Mouse (Mus musculus): ENCODE results near the gene Zfp58.
"Not testable (repeated sequence)": the region's sequence is repeated elsewhere in the genome, so short reads cannot be mapped to it uniquely, and the experiment has no call there.

Gene Zfp58

DNA sequence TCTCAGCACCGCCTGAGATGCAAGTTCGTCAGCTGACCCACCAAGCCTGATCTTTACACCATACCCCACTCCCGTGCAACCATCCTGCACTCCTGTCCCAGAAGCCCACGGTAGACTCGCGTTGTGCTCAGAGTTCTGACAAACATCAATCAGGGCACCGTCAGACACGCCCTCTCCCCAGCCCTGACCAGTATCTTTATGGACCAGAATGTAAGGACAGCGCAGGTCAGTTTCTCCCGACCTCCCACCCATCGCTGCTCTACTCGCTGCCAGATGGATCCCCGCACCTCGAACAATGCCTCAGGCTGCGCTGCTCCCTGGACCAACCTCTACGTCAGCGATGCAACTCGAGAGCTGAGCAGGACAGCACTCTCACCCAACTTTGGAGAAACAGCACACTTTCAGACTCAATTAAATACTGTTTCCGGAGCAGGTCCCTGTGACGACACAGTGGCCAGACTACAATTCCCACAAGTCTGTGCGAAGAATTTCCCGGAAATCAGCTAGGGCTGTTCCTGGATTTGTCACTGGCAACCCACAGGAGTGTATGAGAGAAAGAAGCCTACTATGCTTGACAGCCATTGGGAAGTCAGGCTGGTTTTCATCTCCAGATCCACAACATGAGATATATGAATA, at the start of gene Zfp58:
Zfp58 (minus strand) TSS at position 472 of the 636 bp plus-strand sequence.
- peak; percentile 91 for DNase-seq

DNA sequence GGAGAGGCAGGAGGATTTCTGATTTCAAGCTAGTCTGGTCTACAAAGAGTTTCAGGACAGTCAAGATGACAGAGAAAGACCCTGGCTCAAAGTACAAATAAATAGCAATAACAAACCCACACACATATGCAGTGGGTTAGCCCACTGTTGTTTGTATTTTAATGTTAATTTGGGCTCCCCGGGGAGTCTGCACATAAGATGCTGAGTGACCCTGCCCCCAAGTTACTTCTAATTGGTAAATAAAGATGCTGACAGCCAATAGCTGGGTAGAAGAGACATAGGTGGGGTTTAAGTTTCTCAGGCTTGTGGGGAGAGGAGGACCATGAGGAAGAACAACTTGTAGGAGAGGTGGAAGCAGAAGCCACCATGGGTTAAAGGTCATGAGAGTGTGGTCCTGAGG, 45.6 kb upstream of the Zfp58 start:
- DNase-seq, result no peak

DNA sequence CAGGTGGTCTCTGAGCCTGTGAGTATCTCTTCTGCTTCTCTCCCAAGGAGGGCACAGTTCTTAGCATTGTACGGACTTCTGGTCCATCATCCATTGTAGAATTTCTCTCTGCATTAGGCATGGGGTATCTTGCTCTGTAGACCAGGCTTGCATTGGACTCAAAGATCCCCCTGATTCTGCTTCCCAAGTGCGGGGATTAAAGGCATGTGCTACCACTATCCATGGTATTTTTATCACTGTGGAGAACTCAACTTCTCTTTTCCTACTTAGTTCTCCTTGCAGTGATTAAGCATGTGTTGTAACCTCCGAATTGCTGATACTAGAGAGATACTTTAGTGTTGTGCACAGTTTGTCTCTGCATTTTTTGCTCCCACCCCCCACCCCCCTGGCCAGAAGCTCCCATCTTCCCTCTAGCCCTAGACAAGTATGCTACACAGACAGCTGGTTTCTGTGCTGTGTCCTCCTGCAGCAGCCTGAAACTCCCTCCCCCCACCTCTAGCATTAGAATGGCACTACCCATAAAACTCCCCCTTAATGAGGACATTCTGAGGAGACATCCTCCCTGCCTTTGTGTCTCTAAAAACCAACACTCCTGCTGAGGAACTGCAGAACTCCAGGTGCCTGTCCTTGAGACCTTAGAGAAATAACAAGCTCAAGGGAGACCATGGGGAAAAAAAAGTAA, 26.8 kb upstream of the Zfp58 start:
- no peak for DNase-seq

DNA sequence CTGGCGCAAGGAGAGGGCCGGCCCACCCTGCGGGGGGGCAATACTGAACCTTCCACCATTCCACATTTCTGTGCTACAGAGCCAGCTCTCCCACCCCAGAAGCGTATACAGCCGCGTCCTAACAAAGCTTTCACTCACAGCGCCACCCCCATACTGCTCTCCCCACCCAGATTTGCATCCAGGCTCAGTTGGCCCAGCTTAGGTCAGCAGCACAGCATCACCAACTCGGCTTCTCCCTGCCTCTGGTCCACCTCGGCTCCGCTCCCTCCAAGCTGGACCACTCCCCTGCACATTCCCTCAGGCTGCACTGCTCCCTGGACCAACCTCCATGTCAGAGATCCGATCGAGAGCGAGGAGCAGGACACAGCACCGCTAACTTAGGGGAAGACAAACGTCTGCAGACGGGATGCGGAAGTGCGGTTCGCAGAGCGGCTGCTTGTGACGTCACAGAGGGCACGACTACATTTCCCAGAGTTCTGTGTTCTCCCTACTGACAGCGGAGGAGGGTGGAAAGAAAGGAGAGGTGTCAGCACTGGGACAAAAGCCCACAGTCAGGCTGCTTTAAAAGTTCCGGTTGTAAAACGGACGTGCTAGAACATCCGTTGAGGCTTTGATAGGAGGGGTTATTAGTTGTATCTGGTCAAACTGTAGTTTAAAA, 25.5 kb upstream of the Zfp58 start, which contains the start of the genes Gm26965 and Zfp87:
Gm26965 (minus strand) TSS at position 399 of the 658 bp plus-strand sequence.
Zfp87 (minus strand) TSS at position 425 of the 658 bp plus-strand sequence.
- peak; percentile 96 for DNase-seq

DNA sequence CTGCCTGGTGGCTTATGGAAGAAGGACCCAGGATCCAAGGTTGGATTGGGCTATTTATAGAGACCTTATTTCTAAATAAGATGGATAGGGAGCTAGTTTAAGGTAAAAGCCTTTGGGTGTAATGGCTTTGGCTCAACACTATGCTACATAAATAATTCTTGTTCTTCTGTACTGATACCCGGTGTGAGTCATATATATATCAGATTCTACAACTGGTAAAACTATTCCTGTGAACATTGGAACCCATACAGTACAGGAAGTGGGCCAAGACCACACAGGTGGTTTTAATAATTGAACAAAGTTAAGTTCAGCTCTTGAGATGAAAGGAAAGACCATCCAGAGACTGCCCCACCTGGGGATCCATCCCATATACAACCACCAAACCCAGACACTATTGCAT, 553 bp upstream of the Zfp58 start:
- DNase-seq, result no peak

DNA sequence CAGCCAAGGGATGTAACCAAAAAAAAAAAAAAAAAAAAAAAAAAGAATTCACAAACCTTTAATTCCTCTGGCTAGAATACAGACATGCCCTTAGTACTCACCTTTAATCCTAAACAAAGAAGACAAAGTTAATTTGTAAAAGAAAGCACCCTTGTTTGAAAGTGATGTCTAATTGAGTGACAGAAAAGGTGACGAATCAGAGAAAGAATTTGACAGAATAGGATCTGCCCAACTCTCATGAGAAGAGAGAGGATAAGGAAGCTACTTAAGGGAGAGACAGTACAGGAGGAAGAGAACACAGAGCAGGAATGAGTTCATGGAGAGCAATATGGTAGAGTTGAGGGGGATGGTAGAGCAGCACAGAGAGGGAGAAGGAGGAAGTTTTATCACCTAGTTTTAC, 4.7 kb downstream of the Zfp58 start:
- DNase-seq, result no peak

DNA sequence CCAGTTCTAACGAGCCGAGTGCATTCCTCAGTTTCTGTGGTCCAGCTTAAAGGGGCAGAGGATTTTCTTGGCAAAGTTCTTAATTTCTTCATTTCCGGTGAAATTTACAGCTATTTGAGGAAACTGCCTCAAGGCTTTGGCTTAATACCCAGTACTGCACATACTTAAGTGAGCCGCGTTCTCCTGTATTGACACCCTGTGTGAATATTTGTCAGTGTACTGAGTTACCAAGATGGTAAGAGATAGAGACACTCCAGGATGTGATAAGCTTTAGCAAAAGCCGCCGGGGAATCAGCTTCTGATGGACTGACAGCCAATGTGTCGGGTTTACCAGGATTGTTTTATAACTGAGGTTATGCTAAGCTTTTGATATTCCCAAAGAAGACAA, 15.9 kb downstream of the Zfp58 start:
- DNase-seq, result no peak

DNA sequence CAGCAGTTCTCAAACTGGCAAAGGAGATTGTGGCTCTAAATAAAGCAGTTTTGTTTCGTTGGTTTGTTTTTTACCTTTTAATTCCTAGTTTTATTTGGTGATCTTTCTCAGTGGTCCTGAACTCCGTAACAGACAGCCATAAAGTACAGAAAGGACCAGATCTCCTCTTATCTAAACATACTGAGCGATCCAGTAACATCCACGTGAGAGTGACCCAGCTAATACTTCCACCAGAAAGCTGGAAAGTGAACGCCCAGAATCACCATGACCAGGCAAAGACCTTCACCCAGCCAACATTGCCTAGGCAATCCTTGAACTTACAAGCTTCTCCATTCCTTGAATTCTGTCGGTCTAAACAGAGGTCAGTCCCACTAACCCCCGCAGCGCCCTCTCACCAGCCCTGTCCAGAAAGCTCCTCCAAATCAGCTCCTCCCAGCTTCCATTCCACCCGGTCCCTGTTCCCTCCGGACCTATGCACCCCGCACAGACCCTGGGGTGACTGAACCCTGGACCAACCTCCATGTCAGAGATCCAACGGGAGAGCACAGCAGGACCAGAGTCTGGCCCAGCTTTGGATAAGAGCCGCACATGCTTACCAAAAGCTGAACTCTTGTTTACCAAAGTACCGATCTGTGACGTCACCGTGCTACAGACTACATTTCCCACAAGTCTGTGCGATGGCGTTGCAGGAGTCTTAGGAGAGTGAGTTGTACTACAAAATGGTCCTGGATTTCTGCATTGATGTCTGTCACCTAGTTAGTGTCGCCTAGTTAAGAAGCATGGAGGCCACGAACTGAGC, 16.5 kb downstream of the Zfp58 start, which contains the start of gene Zfp874b:
Zfp874b (minus strand) TSS at position 634 of the 799 bp plus-strand sequence.
- peak; percentile 93 for DNase-seq

DNA sequence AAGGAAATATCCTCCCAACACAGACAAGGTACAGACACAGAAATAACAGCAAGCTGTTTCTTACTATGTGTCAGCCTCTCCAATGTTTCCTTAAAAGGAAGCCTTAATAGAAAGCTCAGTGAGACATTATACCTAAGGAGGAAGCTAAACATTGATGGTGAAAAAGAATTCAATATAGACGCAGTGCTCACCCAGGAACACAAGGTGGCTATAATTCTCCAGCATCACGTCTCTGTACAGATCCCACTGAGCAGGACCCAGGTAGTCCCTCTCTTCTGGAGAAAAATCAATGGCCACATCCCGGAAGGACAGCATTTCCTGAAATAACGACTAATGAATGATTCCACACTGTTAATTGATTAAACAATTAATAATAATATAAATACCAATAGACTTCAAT, 18.8 kb downstream of the Zfp58 start:
- DNase-seq, result no peak

DNA sequence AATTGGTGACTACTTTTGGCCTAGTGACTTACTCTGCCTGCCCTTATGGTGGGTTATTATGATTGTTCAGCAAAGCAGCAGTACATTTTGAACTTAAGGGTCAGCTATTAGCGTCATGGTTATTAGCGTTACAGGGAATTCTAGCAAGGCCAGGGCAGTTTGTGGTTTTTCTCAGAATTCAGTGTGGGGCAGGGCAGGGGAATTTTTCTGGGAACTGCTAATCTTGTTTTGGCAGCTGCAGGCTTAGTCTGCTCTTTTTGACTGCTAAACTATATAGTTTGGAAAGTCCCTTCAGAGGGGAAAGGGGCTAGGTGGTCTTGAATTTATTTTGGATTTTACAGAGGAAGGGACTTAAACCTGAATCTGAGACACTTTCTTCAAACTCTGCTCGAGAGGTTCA, 31.1 kb downstream of the Zfp58 start:
- no peak for DNase-seq

DNA sequence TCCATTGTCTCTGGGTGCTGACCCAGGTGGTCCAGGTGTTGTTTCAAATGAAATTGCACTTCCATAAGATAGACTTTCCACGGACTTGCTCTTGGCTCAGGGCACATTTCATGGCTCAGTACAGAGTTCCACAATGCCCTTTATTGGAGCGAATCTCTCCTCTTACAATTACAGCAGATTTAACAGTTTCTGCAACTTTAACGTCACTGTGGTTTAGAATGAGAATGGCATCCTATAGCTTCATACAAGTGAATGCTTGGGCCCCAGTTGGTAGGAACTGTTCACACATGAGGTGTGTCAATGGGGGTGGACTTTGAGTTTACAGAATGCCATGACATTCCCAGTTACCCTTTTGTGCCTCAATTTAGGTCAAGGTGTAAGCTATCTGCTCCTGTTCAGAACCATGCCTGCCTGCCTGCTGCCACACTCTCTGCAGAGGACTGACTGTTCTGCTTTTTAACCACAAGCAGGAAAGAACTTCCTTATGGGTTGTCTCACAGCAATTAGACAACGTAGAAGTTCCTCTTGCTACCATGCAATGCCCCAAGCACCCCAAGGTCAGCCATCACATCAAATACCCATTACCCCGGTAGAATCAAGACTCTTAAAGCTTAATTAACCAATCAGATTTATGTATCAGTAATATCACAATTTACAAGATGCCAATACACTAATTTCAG, 36.7 kb downstream of the Zfp58 start:
- DNase-seq, result not testable (repeated sequence)

DNA sequence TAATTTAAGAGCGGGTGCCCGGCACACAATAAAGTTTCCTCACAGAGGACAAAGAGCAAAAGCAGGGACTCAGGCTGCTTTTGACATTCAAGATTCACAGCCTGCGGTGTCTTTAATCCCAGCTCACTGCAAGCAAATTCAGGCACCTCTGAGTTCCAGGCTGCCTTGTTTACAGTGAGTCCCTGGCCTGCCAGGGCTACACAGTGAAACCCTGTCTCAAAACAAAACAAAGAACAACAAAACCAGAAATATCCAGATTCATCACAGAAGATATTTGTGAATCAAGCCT, 48.4 kb downstream of the Zfp58 start:
- peak; percentile 6 for DNase-seq

DNA sequence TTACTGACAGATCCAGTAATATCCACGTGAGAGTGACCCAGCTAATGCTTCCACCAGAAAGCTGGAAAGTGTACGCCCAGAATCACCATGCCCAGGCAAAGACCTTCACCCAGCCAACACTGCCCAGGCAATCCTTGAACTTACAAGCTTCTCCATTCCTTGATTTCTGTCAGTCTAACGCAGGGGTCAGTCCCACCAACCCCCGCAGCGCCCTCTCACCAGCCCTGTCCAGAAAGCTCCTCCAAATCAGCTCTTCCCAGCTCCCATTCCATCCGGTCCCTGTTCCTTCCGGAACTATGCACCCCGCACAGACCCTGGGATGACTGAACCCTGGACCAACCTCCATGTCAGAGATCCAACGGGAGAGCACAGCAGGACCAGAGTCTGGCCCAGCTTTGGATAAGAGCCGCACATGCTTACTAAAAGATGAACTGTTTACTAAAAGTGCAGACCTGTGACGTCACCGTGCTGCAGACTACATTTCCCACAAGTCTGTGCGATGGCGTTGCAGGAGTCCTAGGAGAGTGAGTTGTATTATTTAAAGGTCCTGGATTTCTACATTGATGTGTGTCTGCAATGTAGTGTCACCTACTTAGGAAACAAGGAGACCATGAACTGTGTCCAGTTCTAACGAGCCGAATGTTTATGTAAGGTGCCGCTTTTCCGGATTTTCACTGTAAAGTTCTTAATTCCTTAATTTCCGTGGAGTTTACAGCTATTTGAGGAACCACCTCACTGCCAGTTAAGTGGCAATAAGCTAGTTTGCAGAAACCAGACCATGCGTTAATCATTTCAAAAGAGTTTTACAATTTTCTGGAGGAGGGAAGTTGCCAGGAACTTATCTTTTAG, 49.0 kb downstream of the Zfp58 start, which contains the start of gene Zfp874a:
Zfp874a (minus strand) TSS at position 453 of the 849 bp plus-strand sequence.
- peak; percentile 95 for DNase-seq
